Mouse (Mus musculus) heart, postnatal 25 days (tissue): ENCODE measurements around the gene Dnali1. TPM values are rescaled to one million over a fixed set of nuclear protein-coding genes. Genes with fewer than 3 reads are reported as not detected.

Source experiments
- DNase-seq: peaks from one replicate; pipeline ENCODE4 v3.0.0; 2022; ENCODE audit warnings: low spot score
- intact Hi-C: fragments of 180-260 bp; cut with DNase I; formaldehyde crosslinking; loops from one replicate; pipeline ENCODE4 v1.15.1; 2025
- total RNA-seq, 2 experiments: library from RNA; stranded (reverse); gene quantifications; 2 replicates each; pipeline ENCODE4 v1.2.3; 2021

Dnali1 gene
- total RNA-seq: not detected

DNA sequence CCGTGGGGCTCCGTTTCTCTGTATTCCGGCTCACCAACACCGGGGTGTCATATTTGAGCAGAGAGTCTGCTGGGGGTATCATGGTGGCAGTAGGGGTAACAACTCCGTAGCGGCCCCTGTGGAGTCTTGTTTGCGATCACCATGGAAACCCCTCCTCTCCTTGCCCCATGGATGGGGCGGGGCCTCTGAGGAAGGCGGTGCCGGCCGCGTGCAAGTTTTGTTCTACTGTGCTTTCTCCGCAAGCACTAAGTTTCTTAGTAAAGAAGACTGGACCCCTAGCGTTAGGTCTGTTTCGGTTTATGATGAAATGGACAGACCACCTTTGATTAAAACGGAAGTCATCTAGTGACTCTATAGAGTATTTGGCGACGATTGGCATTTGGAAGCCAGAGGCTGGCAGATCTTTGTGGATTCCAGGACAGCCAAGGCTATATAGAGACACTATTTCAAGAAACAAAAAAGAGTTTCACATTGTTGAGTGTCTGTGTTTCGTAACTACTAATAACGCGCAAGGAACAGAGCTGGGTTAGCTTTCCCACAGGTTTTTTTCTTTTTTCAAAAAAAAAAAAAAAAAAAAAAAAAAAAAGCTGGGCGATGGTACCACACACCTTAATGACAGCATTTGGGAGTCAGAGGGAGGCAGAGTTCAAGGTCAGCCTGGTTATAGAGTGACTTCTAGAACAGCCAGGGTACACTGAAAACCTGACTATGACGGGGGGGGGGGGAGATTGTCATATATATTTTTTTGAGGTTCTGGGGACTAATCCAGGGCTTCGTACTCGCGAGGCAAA lies at the start of gene Dnali1:
Gene Dnali1 (minus strand): TSS at position 187 of the 791 bp plus-strand sequence.
- intact Hi-C loops: loop anchor here (5.0 to 10.0 kb wide), 3 partner anchors 33 to 351 kb away; partner anchors contain the start of genes 1110065P20Rik, Sf3a3 and Yrdc
- DNase-seq: peak; percentile 29

DNA sequence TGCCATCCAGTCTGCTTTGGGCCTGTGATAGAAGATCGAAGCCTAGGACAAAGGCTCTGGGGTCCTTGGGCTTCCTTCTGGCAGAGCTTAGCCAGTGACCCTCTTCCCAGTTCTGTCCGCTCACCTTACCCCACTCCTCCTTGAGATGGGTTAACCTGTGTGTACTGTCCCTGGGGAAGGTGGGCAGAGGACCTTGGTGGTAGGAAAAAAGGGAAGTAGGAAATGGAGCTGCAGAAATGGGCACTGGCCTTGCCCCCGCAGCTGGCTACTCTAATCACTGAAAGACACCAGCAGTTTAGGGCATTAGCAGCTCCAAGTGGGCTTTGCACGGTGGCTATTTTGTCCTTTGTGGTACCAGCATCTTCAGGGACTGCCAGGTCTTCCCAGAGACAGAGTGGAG lies 49.6 kb upstream of the Dnali1 start:
- no peak for DNase-seq
- intact Hi-C loops: no loop called here

DNA sequence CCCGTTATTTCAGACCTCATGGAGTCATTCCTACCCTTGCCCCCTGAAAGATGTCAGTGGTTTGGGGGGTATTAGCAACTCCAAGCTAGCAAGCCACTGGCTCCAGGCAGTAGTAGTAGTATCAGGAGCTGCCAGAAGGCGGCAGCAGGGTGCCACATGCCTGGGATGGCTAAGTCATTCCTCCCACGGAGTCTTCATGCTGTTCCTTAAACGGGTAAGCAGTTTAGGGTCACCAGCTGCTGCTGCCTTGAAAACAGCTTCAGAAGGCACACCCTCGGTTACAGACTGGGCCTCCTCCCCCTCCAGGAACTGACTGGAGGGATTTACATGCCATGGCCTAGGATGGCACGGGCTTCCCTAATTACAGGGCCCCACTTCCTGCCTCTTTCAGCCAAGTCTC lies 49.1 kb upstream of the Dnali1 start:
- DNase-seq: peak; percentile 61
- intact Hi-C loops: loop anchor here (5.0 kb wide), 1 partner anchor 43 kb away; no protein-coding TSS in a partner anchor

DNA sequence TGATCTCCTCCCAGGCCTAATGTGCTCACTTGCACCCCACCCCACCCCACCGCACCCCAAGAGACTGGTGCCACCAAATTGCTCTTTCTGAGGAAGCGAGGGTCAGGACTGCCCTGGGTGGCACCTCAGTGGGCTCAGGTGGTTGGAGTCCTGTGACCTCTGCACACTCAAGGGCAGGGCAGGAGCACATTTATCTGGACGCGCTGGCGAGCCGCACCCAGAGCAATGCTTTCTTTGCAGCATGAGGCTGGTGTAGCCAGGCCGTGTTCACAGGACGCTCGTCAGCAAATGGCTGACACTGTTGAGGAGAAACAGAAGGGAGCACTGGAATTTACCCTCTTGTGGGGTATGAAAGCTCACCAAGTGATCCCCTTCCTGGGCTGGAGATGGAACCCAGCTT lies 39.9 kb upstream of the Dnali1 start:
- intact Hi-C loops: no loop called here
- DNase-seq: no peak

DNA sequence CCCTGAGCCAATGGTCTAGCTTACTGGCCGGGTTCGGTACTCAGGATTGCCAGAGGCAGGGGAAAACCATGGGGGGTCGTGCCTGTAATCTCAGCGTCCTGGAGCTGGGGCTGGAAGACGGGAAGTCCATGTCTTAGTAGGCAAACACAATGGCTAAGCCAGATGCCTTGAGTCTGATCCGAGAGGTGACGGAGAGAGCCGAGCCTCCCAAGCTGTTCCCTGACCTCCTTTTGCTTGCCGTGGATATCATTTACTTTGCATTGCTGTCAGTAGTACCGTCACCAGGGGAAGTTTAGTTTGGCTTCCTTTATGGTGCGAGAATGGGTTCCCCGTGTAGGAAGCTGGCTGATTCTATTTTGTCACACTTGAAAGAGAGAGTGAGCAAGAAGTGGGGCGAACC lies 35.8 kb upstream of the Dnali1 start:
- no peak for DNase-seq
- intact Hi-C loops: no loop called here

DNA sequence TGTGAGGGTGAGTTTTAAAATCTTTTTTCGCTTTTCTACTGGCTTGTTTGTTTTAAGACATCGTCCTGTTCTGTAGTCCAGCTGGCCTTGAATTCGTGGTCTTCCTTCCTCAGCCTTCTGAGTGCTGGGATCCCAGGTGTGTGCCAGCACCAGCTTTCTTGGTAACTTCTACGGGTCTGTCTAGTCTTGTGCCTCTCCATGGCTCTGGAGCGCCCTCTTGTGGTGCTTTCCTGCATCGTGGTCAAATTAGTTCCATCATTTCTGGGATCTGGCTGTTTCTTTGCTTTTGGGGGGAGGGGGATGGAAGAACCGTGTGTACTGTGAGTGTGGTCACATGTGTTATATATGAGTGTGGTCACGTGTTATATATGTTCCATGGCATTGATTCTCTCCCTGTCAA lies 34.0 kb upstream of the Dnali1 start:
- DNase-seq: peak; percentile 37
- intact Hi-C loops: loop anchor here (1.0 kb wide), 1 partner anchor 156 kb away; no protein-coding TSS in a partner anchor

DNA sequence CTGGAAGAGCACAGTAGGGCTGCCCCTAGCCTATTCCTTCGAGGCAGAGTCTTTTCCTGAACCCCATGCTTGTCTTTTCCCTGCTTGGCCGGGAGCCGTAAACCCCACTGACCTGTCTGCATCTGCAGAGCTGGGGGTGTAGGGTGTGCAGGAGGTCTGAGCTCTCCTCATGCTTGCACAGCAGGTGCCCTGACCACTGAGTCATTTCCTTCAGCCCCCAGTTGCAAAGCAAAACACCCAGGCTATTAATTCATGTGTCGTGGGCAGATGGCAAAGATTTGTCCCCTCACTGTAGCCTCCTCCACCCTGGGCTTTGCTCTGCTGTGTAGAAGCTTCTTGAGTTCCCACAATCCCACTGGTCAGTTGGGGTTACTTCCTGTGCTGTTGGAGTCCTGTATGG lies 31.9 kb upstream of the Dnali1 start:
- no peak for DNase-seq
- intact Hi-C loops: no loop called here

DNA sequence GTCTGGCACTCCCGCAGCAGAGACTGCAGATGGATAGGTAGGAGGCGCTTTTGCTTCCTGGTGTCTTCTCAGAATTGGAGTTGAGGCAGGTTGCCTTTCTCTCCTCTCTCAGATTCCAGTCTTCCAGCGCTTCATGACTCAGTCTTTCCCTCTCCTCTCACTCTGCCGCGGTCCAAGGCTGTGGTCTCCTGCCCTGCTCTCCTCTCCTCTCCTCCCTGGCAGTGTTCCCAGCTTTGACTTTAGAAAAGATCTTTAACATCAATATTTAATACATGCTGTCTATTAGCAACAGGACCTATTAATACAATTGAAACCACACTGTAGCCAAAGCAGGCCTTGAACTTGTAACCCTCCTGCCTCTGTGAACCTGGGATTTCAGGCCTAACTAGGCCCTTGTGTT lies 30.6 kb upstream of the Dnali1 start:
- DNase-seq: no peak
- intact Hi-C loops: no loop called here

DNA sequence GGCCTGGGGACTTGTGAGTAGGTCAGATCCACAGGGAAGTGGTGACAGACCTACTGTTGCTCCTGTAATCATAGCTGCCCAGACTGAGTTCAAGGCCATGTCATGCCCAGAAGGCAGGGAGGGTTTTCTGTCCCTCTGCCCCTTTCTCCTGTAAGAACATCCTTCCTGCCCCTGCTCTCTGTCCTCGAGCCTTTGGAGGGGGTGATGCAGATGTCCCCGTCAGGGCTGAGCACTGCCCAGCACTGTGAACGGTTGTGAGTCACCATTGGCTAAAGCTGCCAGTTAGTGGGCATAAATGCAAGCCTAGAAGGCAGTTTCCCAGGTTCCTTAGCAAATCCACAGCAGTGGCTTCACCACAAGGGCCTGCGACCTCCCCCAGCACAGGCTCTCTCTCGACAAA lies 27.5 kb upstream of the Dnali1 start:
- intact Hi-C loops: no loop called here
- no peak for DNase-seq

DNA sequence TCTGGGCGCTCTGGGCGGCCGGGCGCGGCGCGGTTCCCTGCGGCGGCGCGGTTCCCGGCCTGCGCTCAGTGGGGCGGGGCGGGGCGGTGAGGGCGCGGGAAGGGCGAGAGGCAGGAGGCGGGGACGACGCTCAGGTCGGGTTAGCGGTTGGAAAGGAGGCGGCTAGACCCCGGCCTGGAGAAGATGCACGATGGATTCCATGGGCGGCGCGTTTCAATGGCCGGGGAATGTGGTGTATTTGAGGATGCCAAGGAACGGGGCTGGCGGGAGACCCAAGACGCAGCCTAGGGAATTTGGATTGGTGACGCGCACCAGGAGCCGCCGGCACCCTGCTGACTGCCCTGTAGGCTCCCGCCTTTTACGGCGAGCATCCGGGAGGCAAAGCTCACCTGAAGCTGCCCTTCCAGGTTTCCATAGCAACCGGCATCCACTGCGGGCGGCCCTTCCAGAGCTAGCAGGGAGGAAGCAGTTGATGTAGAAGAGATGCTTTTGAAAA lies 19.9 kb upstream of the Dnali1 start:
- intact Hi-C loops: no loop called here
- DNase-seq: no peak

DNA sequence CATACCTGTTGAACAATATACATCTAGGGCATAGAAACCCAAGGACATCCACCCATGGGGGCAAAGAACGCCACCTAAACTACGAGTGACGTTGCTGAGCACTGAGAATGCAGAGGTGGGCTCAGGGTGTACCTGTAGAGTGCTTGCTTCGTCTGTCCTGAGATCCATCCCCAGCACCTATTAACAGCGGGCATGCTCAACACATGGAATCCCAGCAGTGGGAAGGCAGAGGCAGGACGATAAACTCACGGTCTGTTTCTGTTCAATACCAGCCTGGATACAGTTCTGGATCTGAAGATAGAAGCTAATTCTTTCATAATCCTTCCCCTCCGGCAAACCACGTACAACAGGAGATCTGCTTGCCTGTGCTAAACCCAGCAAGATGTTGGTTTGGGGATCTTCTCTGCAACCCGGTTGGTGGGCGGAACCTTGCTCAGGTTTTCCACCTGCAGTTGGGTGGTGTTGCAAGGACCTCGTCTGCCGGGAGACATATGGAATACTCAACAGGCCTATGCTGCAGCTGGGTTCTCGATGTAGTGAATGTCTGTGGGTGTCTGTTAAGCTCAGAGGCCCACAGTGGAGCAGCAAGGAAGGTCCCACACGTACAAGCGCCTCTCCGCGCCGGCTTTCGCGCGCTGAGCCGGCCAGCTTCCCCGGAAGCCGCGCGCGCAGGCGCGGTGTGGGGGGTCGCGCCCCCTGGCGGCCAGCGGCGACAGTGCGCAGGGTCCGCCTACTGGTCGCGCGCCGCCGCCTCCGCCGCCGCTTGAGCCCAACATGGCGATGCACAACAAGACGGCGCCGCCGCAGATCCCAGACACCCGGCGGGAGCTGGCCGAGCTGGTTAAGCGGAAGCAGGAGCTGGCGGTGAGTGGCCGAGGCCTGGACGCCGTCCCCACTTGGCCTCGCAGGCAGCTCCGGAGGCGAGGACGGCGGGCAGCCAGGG lies 19.2 kb upstream of the Dnali1 start, which contains the start of gene Meaf6:
Gene Meaf6 (plus strand): TSS at position 732 of the 943 bp plus-strand sequence.
- peak; percentile 82 for DNase-seq
- intact Hi-C loops: loop anchor here (1.0 kb wide), 1 partner anchor 17 kb away; no protein-coding TSS in a partner anchor

DNA sequence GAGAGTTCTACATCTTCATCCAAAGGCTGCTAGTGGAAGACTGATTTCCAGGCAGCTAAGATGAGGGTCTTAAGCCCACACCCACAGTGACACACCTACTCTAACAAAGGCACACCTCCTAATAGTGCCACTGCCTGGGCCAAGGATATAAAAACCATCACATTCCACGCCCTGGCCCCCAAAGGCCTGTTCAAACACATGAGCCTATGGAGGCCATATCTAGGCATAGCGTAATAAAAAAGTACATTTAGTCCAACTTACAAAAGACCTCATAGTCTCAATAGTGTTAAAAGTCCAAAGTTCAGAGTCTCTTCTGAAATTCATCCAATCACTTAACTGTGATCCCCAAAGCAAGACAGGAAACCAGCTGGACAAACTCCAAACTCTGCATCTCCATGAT lies 13.2 kb upstream of the Dnali1 start:
- DNase-seq: no peak
- intact Hi-C loops: no loop called here

DNA sequence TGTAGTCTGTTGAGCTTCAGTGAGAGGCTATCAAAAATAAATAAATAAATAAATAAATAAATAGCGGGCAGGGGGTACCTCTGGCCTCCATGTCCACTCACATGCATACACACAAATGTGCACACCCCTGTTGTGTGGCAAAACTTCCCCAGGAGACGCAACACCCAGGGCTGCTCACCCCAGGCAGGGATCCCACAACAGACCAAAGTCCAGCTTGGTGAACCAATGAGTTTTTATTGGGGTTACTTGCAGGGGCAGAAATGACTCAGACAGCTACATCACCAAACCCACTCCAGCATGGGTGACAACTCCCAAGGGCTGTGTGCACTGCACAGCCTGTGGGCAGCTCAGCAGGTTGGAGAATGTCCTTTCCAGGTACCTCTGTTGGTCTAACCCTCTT lies 12.2 kb upstream of the Dnali1 start:
- intact Hi-C loops: no loop called here
- DNase-seq: no peak

DNA sequence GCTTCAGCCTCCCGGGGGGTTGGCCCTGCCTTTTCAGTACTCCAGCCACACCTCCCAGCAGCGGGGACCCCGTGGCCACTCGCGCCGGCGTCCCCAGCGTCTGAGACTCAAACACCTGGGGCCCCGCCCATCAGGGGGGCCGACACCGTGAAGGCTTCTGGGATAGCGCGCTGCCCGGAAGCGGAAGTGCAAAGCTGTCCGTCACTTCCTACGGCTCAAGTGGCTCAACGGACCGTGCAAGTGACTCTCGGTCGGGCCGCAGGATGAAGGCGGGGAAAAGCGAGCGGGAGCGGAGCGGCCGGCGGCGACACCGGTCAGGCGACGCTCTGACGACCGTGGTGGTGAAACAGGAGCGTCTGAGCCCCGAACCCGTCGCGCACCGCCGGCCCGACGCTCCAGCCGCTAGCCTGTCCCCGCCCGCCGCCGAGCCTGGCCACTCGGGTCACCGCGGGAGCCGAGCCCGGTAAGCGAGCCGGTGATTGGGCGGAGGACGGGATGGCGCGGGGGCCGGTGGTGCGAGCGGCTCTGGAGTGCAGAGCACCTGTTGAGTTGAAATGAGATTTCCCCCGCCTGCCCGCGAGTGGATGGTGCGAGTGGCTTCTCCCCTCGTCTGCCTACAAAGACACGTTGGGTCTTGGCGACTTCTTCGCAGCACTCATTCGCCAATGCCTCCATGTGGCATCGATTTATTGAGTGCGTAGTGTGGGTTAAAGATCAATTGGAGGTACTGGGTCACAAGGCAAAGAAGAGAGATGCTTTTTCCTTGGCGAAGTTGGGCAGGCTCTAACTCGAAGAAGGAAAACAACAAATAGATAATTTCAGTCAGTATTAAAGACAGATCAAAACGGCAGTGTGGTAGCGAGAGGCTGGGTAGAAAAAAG lies 1.2 kb upstream of the Dnali1 start, which contains the start of gene Snip1:
Gene Snip1 (plus strand): TSS at position 183 of the 881 bp plus-strand sequence.
- intact Hi-C loops: loop anchor here (1.0 to 10.0 kb wide), 4 partner anchors 18 to 352 kb away; partner anchors contain the start of genes 1110065P20Rik, Sf3a3 and Yrdc
- peak; percentile 87 for DNase-seq

DNA sequence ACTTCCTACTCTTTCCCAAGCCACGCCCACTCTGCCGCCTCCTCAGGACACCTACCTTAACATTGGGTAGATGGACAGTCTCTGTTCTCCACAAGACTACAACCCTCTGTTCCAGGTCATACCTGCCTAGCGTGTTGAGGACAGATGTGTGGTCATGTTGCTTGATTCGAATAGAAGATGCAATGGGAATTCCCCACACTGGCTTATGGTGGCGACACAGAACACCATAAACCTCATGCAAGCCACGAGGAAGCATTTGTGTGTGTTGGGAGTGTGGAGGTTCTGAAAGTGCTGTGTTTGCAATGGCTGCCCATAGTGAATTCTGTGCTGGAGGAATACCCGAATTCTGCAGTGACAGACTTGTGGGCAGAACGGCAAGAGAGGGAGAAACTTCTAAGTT lies 1.7 kb downstream of the Dnali1 start:
- intact Hi-C loops: loop anchor here (10.0 kb wide), 2 partner anchors 209 to 349 kb away; partner anchors contain the start of genes 1110065P20Rik, Sf3a3 and Yrdc
- no peak for DNase-seq

DNA sequence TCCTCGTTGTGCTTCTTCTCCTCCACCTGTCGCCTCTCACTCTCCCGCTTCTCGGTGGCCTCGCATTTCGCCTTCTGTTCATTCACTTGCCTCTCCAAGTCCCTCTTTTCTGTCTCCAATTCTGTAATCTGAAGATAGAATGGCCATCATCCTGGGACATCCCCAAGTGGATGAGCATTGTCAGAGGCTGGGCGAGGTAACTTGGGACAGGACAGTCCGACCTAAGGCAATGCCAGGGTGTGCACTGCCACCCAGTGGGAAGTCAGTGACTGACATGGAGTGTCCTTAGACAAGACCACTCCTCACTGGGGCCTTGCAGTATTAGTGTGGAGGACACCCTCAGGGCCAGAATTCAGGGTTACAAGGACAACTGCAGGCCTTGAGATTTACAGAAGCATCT lies 6.5 kb downstream of the Dnali1 start:
- no peak for DNase-seq
- intact Hi-C loops: loop anchor here (1.0 kb wide), 1 partner anchor 116 kb away; no protein-coding TSS in a partner anchor

DNA sequence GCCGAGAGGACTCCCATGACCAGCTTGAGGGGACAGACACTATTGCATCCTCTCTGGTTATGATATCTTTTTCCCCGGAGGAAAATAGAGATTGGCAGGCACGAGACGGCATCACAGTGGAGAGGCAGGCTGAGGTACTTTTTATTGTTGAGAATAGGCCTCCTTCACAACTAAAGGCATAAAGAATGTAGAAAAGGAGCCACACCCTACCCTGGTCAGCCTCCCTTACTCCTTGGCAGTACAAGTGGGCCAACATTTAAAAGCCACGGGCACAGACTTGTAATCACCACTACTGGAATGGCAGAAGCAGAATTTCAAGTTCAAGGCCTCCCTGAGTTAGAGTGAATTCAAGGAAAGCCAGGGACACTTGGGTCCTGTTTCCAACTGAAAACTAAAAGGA lies 7.5 kb downstream of the Dnali1 start:
- no peak for DNase-seq
- intact Hi-C loops: no loop called here

DNA sequence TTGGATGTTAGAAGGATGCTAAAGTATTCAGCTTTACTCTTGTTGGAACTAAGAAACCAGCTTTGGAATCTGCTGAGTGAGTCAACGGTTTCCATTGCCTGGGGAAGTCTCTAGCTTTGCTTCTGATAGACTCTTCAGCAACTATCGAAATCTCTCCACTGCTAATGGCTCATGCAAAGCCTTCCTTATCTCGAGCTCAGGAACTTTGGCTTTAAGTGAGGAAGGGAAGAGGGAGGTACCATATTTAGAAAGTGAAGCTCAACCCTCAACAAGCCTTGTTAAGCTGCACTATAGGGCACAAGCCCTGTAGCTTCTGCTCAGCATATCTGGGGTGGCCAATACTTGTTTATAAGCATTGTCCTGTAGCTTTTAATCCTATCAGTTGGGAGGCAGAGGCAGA lies 8.2 kb downstream of the Dnali1 start:
- DNase-seq: no peak
- intact Hi-C loops: no loop called here

DNA sequence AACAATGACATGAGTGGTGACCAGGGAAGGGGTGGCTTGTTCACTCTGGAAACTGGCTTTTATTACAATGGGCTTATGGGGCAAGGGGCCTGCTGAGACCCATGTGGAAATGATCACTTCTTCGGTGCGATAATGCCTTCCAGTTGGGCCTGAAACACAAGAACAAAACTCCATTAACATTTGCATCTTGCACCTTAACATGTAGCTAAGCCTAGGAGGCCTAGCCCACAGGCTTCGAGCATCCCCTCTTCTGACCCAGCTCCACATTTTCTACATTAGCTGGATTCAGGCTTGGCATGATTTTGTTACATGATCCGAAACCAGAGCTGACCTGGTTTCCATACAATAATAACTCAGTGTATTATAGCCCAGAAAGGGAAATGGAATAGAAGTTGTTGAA lies 9.0 kb downstream of the Dnali1 start:
- intact Hi-C loops: no loop called here
- no peak for DNase-seq
